Mouse (Mus musculus): ENCODE measurements at regions not wholly inside any gene's neighbourhood (a gene's known extent, or its start where the extent isn't known, plus 50 kb on each side); places are given as distances from the start of the nearest gene placed in this dataset.
"Not testable (repeated sequence)": the region's sequence is repeated elsewhere in the genome, so short reads cannot be mapped to it uniquely, and the experiment has no call there.

GRCm38 (mm10) chr10:111354607-111355006 is 56.1 kb downstream of the Bbs10 start:
- Histone ChIP-seq H3K9ac (no peak overlapping the region), H3K27ac (no peak overlapping the region), H3K4me3 (no peak overlapping the region), H3K4me1 (no peaks in the 10 kb centered on the region), H3K36me3 (no peaks in the 10 kb centered on the region), H3K27me3 (no peaks in the 10 kb centered on the region), H3K4me2 (no peak overlapping the region), H3K9me3 (no peaks in the 10 kb centered on the region)
- 64% methylated on average over 8 of the region's 8 CpGs for WGBS
- ATAC-seq (ENCODE audit: insufficient number of reproducible peaks, low FRiP score, low TSS enrichment, low read depth), result no peak

- H3K4me3 ChIP-seq; H3K27ac ChIP-seq; H3K9ac ChIP-seq; H3K9me3 ChIP-seq; H3K4me1 ChIP-seq; H3K4me2 ChIP-seq; H3K27me3 ChIP-seq; ATAC-seq (ENCODE audit: insufficient number of reproducible peaks, low FRiP score, low TSS enrichment, low read depth); H3K36me3 ChIP-seq: not testable (repeated sequence)
- 74% methylated on average over 1 of the region's 1 CpGs for WGBS
Measured at GRCm38 (mm10) chr10:111358340-111358739, 59.9 kb downstream of the Bbs10 start.

GRCm38 (mm10) chr10:111361749-111362435 is 63.4 kb downstream of the Bbs10 start:
- no peaks in the 10 kb centered on the region for H3K9me3 ChIP-seq
- no peaks in the 10 kb centered on the region for H3K4me1 ChIP-seq
- WGBS, result 87% methylated on average over 18 of the region's 18 CpGs
- no peak overlapping the region for H3K4me2 ChIP-seq
- H3K27me3 ChIP-seq, result no peaks in the 10 kb centered on the region
- H3K27ac ChIP-seq, result no peak overlapping the region
- H3K4me3 ChIP-seq, result no peak overlapping the region
- ATAC-seq (ENCODE audit: insufficient number of reproducible peaks, low FRiP score, low TSS enrichment, low read depth), result no peak
- H3K9ac ChIP-seq, result no peak overlapping the region
- no peaks in the 10 kb centered on the region for H3K36me3 ChIP-seq

GRCm38 (mm10) chr10:111363729-111364617 is 65.5 kb downstream of the Bbs10 start:
- Histone ChIP-seq H3K27ac (no peak overlapping the region), H3K4me2 (no peak overlapping the region), H3K4me3 (no peak overlapping the region), H3K36me3 (no peaks in the 10 kb centered on the region), H3K9me3 (no peaks in the 10 kb centered on the region), H3K27me3 (no peaks in the 10 kb centered on the region), H3K9ac (no peak overlapping the region), H3K4me1 (no peaks in the 10 kb centered on the region)
- WGBS, result 43% methylated on average over 14 of the region's 14 CpGs
- no peak for ATAC-seq (ENCODE audit: insufficient number of reproducible peaks, low FRiP score, low TSS enrichment, low read depth)

GRCm38 (mm10) chr10:111365011-111365410 is 66.5 kb downstream of the Bbs10 start:
- no peaks in the 10 kb centered on the region for H3K36me3 ChIP-seq
- 71% methylated on average over 5 of the region's 5 CpGs for WGBS
- no peaks in the 10 kb centered on the region for H3K4me1 ChIP-seq
- no peak overlapping the region for H3K4me3 ChIP-seq
- ATAC-seq (ENCODE audit: insufficient number of reproducible peaks, low FRiP score, low TSS enrichment, low read depth), result no peak
- no peaks in the 10 kb centered on the region for H3K9me3 ChIP-seq
- H3K9ac ChIP-seq, result no peak overlapping the region
- H3K27me3 ChIP-seq, result no peaks in the 10 kb centered on the region
- H3K27ac ChIP-seq, result no peak overlapping the region
- H3K4me2 ChIP-seq, result no peak overlapping the region

GRCm38 (mm10) chr10:111369046-111369445 is 70.6 kb downstream of the Bbs10 start:
- H3K27me3 ChIP-seq; H3K4me1 ChIP-seq; H3K4me3 ChIP-seq; H3K36me3 ChIP-seq; H3K4me2 ChIP-seq; ATAC-seq (ENCODE audit: insufficient number of reproducible peaks, low FRiP score, low TSS enrichment, low read depth); H3K9me3 ChIP-seq; H3K27ac ChIP-seq; H3K9ac ChIP-seq: not testable (repeated sequence)
- 72% methylated on average over 3 of the region's 3 CpGs for WGBS

- Histone ChIP-seq H3K27ac (no peak overlapping the region), H3K9me3 (no peaks in the 10 kb centered on the region), H3K4me1 (no peaks in the 10 kb centered on the region), H3K36me3 (no peaks in the 10 kb centered on the region), H3K9ac (no peak overlapping the region), H3K4me3 (no peak overlapping the region), H3K4me2 (no peak overlapping the region), H3K27me3 (no peaks in the 10 kb centered on the region)
- ATAC-seq (ENCODE audit: insufficient number of reproducible peaks, low FRiP score, low TSS enrichment, low read depth), result no peak
- 42% methylated on average over 11 of the region's 11 CpGs for WGBS
Measured at GRCm38 (mm10) chr10:111378047-111378618, 79.7 kb downstream of the Bbs10 start.

GRCm38 (mm10) chr10:111381689-111382088 is 83.2 kb downstream of the Bbs10 start:
- whole genome bisulfite sequencing, result 73% methylated on average over 15 of the region's 15 CpGs
- 0 out of 2 replicates have a peak, but pooled peaks have one; percentile 53 for ATAC-seq (ENCODE audit: insufficient number of reproducible peaks, low FRiP score, low TSS enrichment, low read depth)
- Histone ChIP-seq H3K9me3 (no peaks in the 10 kb centered on the region), H3K4me1 (no peaks in the 10 kb centered on the region), H3K27me3 (no peaks in the 10 kb centered on the region), H3K36me3 (no peaks in the 10 kb centered on the region), H3K27ac (no peak overlapping the region), H3K4me3 (no peak overlapping the region), H3K4me2 (no peak overlapping the region), H3K9ac (no peak overlapping the region)

- H3K36me3 ChIP-seq, result no peaks in the 10 kb centered on the region
- no peak overlapping the region for H3K27ac ChIP-seq
- 47% methylated on average over 4 of the region's 4 CpGs for WGBS
- no peak overlapping the region for H3K4me2 ChIP-seq
- H3K4me1 ChIP-seq, result no peaks in the 10 kb centered on the region
- no peak for ATAC-seq (ENCODE audit: insufficient number of reproducible peaks, low FRiP score, low TSS enrichment, low read depth)
- no peaks in the 10 kb centered on the region for H3K27me3 ChIP-seq
- H3K4me3 ChIP-seq, result no peak overlapping the region
- no peaks in the 10 kb centered on the region for H3K9me3 ChIP-seq
- H3K9ac ChIP-seq, result no peak overlapping the region
Measured at GRCm38 (mm10) chr10:111382206-111382930, 83.9 kb downstream of the Bbs10 start.

GRCm38 (mm10) chr10:111385561-111385960 is 87.1 kb downstream of the Bbs10 start:
- Histone ChIP-seq H3K4me3 (no peak overlapping the region), H3K9ac (no peak overlapping the region), H3K27me3 (no peaks in the 10 kb centered on the region), H3K4me2 (no peak overlapping the region), H3K4me1 (peaks cover 4% of the 10 kb centered on the region; the same call in 1 of the 2 replicates), H3K27ac (no peak overlapping the region), H3K9me3 (no peaks in the 10 kb centered on the region), H3K36me3 (no peaks in the 10 kb centered on the region)
- WGBS, result 71% methylated on average over 9 of the region's 9 CpGs
- no peak for ATAC-seq (ENCODE audit: insufficient number of reproducible peaks, low FRiP score, low TSS enrichment, low read depth)

GRCm38 (mm10) chr10:111387869-111388538 is 85.0 kb upstream of the Nap1l1 start:
- no peak overlapping the region for H3K4me3 ChIP-seq
- no peaks in the 10 kb centered on the region for H3K36me3 ChIP-seq
- no peak overlapping the region for H3K9ac ChIP-seq
- no peaks in the 10 kb centered on the region for H3K9me3 ChIP-seq
- H3K27ac ChIP-seq, result no peak overlapping the region
- no peaks in the 10 kb centered on the region for H3K27me3 ChIP-seq
- no peak for ATAC-seq (ENCODE audit: insufficient number of reproducible peaks, low FRiP score, low TSS enrichment, low read depth)
- no peak overlapping the region for H3K4me2 ChIP-seq
- H3K4me1 ChIP-seq, result peaks cover 4% of the 10 kb centered on the region; the same call in 1 of the 2 replicates
- WGBS, result 55% methylated on average over 18 of the region's 18 CpGs
